Mouse (Mus musculus) T-cell, adult 2 months (primary cell): Measurements from ENCODE around the gene Rad1.
A peak's percentile ranks its signal among the peaks of the same experiment; 100 is the strongest.
"Not testable (repeated sequence)": the region's sequence is repeated elsewhere in the genome, so short reads cannot be mapped to it uniquely, and the experiment has no call there.

Experiments
- DNase-seq: peaks from one replicate; pipeline ENCODE4 v3.0.0; 2022; ENCODE audit warnings: low spot score

Gene Rad1

DNA sequence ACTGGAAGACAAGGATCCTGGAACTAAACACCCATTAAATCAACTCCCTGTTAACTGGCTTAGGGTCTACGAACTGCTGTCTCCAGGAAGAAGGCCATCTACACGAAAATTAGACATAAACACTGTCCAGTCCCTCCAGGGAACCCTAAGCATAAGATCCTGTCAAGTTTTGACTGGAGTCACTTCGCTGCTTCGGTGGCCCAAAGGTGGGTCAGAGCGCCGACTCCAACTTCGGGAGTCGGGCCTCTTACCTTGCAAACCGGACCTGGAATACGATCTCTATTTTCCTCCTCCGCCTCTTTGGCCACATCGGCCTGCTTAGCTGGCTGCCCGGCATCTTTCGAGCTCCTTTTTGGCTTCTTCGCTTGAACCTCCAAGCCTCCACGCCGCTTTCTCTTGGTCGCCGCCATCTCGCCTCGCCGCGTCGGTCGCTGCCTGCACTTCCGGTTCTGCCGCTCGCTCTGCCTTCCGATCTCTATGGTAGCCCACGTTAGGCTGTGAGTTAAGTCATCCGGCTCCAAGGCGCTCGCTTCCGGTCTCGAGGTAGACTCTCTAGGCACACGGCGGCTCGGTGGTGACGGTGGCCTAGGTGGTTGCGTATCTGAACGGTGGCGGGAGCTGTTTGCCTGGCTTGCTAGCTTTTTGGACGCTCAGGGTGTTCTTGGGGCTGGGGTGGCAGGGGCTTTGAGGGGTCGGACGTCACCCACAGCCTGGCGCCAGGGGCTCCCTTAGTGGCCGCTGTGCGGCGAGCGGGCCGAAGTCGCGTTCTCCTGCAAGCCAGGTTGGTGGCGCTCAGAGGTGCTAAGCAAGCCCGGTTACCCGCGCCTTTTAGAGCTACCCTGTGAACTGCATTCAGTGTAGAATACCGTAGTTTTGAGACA, at the start of gene Rad1, which contains the start of gene Brix1:
Gene Rad1, plus strand, starts transcription at position 535 of the 881 bp plus-strand sequence.
Gene Brix1, minus strand, starts transcription at position 464 of the 881 bp plus-strand sequence.
- peak; percentile 95 for DNase-seq

DNA sequence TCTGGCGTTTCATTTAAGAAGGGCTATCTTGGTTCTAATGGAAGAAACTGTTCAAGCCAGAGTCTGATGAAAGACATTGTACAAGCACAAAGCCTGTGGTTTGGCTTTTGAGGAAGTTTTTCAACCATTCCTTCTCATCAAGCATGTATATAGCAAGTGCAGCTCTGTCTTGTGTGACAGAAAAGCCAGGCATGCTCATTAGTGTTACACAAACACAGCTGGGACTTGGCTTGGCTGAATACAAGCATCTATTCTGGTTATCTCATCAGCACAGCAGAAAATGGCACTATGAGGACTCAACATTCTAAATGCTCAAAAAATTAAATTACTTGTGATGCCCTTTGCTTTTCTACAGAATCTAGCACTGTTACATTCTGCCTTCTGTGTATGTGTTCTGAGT, 48.9 kb upstream of the Rad1 start:
- DNase-seq: no peak

DNA sequence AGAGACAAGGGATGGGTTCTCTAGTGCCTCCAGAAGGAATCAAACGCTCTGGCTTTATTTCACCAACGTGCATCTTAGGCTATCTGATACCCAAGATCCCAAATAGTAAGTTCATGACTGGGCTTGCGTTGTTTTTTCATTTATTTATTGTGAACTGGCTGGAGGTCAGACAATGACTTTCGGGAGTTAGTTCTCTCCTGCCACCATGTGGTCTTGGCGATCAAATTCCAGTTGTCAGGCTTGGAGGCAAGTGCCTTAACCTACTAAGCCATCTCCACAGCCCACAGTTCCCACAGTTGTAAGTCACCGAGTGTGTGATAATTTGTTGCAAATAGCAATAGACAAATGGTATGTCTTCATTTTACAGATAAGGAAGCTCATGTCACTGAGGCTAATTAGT, 45.9 kb upstream of the Rad1 start:
- DNase-seq: no peak

DNA sequence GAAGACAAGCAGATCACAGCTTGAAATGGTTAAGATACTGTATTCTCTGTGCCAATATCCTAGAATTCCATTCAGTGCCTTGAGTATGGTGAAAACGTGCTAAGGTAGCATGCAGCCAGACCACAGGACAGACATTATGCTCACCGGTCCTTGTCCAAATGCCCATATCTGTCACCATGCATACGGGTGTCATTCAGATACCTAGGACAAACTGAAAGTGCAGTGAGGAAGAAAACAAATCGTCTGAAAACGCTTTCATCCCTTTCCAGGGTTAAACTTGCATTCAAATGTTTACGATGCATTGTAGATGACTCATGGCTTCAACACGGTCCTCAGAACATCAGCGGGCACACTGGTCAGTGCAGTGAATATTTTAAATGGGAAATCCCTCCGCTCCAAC, 44.3 kb upstream of the Rad1 start:
- DNase-seq: no peak

DNA sequence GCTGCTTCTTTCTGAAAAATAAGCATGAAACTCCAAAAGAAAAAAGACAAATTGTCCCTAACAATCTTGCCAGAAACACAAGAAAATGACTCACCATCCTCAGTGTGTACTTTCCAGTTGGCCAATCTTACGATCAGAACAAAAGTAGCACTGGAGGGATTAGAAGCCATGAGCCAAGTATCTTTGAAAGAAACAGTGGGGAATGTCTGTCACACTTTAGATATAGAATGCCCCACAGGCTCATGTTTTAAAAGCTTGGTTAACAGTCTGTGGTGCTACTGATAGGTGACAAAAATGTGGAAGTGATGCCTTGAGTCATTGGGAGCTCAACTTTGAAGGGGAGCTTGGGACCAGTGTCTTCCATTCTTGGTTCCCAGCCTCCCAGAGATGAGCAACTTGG, 43.5 kb upstream of the Rad1 start:
- DNase-seq: no peak

DNA sequence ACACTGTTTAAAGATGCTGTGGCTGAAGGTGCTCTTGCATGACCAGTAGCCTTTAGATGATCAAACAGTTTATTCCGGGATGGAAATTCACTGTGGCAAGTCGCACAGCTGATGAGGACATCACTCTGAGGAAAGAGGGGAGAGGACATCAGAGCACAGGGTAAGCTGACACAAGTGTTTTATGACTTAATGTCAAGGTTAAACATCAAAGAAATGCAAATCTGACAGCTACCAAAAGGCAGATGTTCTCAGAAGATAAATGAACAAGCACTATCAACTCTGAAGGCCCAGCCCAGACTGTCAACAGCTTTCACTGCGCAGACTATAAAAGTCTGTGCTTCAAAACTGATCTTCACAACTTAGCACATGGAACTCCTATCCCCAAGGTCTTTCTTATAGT, 38.7 kb upstream of the Rad1 start:
- DNase-seq: no peak

DNA sequence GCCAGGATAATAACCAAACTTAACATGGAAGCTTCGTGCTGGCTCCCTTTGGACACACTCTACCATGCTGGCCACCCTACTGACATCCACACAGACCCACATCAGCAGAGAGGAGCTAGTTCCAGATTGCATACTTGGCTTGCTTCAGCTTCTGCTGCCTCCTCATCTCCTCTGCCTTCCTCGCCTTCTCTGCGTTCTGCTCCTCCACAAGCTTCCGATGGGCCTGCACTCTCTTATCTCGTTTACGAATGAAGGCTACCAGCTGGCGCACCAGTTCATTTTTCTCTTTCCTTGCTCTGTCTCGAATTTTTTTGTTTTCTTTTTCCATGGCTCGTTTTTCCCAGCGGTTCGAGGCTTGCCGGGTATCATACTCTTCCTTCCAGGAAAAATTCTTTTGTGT, 24.8 kb upstream of the Rad1 start:
- DNase-seq: no peak

DNA sequence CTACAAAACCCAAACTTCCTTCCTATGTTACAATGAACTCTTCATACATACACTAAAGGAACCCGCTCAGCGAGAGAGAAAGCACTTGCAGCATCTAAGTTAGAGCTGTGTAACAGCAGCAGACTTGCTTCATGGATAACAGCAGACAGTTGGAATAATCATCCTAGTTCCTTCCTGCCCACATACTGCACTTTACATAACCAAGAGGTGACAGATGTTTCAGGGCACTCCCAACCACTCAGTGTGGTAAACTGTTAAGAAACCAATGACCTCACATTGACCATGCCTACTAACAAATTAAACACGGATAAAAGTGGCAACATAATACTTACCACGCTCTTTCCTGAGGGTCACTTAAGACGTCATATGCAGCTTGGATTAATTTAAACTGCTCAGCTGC, 22.3 kb upstream of the Rad1 start:
- no peak for DNase-seq

DNA sequence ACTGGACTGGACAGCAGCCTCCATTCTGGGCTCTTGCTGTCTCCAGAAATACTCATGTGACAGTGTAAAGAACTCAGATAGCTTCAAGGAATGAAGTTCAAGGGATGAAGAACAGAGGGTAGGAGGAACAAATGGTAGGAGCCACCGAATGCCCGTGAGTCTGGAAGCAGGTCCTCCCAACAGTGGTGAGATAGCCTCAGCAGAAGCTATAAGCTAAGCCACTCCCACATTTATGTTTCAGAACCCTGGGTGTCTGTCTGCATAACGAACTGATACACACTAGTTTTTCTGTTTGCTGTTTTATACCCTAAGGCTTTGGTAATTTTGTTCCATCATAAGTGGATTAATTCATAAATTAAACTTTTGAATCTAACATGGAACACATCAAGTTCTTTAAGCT, 21.1 kb upstream of the Rad1 start:
- no peak for DNase-seq

DNA sequence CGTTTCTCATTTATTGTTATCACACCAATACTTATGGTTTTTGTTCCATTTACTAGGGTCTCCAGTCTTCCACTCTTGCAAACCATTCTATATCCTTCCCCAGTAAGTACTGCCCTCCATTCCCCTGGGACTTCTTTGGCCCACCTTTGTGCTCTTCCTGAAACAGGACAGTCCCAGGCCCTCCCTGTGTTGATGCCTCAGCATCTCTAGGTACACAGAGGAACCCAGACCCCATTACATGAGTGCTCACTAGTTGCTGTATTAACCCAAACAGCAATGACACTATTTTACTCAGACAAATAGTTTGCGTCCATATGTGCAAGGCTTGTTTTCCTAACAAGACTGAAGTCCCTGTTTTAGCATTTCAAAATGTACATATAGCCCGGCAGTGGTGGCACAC, 17.1 kb upstream of the Rad1 start:
- no peak for DNase-seq

DNA sequence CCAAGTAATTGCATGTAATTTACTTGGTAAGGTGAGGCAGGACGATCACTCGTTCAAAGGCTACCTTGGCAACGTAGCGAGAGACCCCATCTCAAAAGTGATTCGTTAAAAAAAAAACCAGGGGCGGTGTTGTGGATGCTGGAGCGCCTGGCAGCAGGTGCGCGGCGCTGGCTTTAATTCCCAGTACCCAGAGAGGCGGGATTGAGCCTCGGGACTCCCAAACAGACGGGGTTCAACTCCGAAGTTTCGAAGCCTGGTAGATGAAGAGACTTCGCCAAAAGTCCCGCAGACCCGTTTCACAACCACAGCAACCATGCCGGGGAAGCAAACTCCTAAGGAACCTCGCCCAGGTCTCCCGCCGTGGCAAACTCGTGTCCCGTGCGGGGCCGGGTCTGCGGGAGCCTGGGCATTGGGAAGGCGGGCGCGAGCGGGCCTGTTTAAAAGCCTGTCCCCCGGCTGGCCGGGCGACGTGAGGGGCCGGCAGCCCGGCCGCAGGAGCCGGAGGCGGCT, 16.1 kb upstream of the Rad1 start:
- DNase-seq: no peak

DNA sequence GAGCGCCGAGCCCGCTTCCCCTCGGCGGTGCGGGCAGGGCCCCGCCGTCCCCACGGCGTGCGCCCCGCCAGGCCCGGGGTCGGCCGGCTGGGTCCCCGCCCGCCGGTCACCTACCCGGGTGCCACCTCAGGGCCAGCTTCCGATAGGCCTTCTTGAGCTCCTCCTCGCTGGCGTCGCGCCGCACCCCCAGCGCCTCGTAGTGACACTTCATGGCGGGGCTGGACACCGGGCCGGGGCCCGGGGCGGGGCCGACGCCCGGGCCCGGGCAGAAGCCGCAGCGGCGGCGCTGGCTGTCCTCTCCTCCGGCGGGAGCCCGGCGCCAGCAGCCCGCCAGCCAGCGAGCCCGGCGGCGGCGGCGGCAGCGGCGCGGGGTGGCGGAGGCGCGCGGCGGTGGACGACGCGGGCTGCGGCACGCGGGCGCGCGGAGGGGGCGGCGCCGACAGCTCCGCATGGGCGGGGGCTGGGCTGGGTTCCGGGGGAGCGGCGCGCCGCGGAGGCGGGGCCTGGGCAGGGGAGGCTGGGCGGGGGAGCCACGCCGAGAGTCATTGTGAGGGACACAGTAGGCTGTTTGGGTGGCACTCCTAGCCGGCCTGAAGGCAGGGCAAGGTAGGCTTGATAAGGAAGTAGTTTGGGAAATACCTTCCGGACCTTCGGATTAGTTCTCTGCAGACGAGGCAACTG, 15.5 kb upstream of the Rad1 start, which contains the start of gene Dnajc21:
Gene Dnajc21, minus strand, starts transcription at position 366 of the 681 bp plus-strand sequence.
- peak; percentile 80 for DNase-seq

DNA sequence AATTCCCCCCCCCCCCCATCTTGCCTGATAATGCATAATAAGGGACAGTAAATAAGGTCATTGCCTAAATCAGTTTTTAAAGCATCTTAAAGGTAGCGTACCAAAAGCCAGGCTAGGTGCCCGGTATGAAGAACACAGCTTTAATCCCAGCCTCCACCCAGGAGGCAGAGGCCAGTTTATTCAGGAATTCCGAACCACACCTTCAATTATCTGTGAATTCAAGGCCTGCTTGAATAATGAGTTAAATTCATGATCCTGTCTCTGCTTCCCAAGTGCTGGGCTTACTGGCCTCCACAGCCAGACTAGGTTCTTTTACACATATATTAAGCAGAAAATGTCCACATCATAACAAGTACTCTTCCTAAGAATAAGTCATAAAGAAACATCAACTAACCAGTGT, 14.9 kb upstream of the Rad1 start:
- DNase-seq: no peak

DNA sequence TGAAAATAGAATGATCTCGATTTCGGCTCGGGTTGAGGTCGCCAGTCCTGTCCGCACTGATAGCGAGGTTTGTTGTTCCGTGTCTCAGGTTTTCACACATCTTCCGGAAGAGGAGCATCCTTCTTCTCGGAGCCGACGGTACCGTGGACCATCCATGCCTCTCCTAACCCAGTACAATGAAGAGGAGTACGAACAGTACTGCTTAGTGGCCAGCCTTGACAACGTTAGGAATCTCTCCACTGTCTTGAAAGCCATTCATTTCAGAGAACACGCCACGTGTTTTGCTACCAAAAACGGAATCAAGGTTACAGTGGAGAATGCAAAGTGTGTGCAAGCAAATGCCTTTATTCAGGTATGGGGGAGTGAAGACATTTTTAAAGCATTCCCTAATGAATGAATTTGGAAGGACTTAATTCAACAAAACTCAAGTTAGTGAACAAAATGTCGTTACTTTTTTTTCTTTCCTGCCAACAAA, 584 bp downstream of the Rad1 start:
- DNase-seq: no peak

DNA sequence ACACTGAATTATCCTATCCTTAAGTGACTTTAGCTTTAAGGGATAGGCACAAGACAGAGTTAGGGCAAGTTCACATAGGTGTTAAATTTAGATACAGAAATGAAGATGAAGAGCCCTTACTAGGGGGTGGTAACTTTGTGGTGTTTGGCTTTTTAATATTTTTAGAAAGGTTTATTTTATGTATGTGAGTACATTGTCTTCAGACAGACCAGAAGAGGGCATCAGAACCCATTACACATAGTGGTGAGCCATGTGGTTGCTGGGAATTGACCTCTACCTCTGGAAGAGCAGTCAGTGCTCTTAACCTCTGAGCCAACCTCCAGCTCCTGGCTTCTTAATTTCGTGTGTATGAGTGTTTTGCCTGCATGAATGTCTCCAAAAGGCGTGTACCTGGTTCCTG, 1.4 kb downstream of the Rad1 start:
- no peak for DNase-seq

DNA sequence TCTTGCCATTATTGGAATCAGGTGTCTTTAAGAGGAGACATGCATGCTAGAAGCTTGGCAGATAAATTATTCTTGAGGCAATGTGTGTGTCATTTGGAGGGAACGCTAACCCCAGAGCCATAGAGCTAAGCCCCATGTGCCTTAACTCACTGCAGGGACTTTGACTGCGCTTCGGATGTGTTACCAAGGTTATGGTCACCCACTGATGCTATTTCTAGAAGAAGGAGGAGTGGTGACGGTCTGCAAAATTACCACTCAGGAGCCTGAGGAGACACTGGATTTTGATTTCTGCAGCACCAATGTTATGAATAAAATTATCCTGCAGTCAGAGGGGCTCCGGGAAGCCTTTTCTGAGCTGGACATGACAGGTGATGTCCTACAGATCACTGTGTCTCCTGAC, 4.3 kb downstream of the Rad1 start:
- no peak for DNase-seq

DNA sequence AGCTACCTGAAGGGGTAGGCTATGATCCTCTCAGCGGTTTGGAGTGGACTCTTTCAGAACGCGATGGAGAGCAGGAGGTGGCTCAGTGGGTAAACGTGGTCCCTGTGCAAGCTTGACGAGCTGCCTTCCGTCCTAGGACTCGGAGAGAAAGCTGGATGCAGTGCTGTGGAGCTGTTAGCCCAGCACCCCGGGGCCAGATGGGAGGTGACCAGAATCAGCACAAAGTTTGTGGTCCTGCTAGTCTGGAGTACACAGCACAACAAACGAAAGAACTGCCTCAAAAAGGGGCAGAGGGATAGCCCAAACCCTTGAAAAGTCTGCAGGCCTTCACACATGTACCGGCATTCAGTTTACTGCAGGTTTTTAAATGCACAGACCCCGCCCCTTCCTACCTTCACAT, 10.1 kb downstream of the Rad1 start:
- no peak for DNase-seq

DNA sequence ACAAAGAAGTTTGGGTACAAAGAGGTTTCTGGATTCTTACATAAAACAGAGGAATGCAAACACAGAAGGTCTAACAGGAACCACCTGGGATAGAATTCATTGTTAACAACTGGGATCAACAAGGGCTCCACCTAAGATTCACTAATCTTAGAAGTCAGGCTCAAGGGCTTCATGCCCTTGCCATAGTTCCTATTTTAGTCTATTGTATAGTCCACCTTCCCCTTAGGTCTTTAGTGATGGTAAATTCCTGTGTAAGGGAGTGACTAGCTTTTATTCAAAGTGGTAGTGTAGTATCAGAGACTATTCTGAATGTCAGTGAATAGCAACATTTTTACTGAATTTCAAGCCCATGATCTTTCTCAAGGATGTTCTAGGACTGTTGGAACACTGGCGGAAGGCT, 10.9 kb downstream of the Rad1 start:
- not testable (repeated sequence) for DNase-seq

DNA sequence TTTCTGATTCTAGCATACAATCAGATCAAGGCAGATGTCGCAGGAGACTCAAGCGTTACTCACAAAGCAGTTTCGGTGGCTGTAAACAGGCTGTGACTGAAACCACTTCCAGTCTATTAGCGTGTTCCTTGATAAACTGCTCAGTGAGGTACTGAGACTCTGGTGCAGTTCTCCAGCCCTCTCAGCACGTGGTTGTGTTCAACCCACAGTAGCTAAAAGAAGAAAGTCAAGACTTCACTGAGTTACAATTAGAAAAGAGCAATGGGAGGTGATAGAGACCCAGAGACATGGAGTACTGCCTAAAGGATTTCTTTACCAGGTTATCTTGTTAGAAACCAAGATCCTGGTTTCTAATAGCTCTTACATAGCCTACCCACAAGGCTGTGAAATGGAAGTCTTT, 13.8 kb downstream of the Rad1 start:
- DNase-seq: no peak

DNA sequence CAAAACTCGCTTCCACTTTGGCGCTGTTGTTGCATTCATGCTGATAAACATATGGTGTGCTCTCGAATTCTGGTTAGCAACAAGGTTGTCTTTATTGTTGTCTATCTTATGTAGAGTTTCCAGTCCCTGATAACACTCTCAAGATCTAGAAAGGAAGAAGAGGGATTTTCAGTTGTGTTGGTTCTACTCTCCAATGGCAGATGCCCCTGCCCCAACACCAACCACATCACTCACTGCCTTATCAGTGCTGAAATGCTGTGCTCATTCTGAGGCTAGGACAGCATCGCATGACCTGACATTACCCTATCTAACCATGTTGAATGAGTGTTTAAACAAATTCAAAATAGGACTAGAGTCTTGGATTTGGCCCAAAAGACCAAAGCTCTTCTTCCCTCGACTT, 14.2 kb downstream of the Rad1 start:
- DNase-seq: no peak

DNA sequence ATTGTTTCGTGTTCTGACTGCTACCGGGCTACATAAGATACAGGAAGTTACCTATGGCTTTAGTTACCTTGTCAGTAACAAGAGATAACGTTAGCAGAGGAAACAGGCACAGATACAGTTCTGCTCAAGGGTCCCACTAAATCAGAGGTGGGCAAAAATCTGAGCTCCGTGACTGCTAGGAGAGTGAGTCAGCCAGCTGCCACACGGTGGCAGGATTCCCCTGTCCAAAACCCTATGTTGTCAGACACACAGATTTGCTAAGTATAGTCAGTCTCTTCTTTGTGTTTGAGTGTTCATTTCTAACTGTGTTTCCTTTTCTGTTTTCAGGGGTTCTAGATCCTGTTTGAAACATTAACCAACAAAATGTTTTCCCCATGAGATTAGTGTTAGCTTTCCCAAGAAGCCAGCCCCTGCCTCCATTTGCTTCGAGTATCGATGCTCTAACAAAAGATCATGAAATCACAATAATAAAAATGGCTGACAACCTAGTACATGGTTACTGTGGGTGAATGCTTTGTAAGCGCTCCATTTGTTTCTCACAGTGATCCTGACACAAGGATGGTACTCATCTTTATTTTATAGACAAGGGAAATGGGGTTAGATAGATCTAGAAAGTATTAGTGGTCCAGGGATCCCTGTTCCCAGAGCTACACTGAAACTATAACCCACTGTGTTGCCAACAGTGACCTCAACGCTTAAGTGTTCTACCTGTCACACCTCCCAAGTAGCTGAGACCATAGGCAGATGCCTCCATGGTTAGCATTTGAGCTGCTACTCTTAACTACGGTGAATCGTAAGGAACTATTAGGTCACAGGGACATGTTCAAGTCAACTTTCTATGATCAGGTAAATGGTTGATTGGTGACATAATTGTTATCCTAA, 15.3 kb downstream of the Rad1 start:
- DNase-seq: no peak

DNA sequence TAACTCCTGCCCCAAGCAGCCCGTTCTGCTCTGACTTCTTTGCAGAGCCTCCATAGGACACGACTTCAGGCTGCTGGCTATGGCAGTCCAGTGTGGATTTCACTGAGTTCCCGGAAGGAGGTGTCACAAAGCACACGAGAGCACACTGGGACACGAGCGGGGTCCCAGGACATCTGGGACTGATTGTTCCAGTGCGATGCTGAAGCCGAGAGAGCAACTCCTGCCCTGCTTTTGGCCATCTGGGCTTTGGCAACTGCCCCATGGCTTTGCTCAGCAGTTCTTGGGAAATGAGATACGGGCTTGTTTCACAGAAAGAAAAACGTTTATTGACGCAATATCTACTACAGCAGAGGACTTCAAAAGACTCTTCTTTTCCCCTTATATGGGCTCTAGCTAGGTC, 20.3 kb downstream of the Rad1 start:
- DNase-seq: no peak
